24 mouse cellular contexts compared by ENCODE assay signal in genomic region chr14:33240400-33240799, GRCm38 (mm10). TPM values are rescaled to one million over a fixed set of nuclear protein-coding genes. Genes with fewer than 3 reads are reported as not detected.
DNase-seq lines count a peak whose midpoint lies in the region; ATAC-seq and TF ChIP-seq lines count a peak whose summit lies in the region.
"Had no signal": no experiment of that assay in that cellular context is flagged by ENCODE, and none has a peak within 500 bp of the region (broad histone marks: within the 10 kb centered on the region; RNA-seq: fewer than 3 reads in every experiment).

No protein-coding gene starts in this region.

- H3K9ac ChIP-seq in liver, adult 2 months (ENCODE audit: low read depth, low read length): no peak overlapping the region
- no peak overlapping the region for H3K9ac ChIP-seq in liver, embryonic 12.5 days
- H3K9ac ChIP-seq: embryonic facial prominence, embryonic 12.5 days; heart, embryonic 15.5 days; hindbrain, embryonic 14.5 days had no signal

- H3K4me1 ChIP-seq in liver, adult 2 months (ENCODE audit: control insufficient read depth, insufficient read depth, low read length): no peaks in the 10 kb centered on the region
- H3K4me1 ChIP-seq in liver, embryonic 12.5 days: no peaks in the 10 kb centered on the region
- H3K4me1 ChIP-seq in brown adipose tissue, adult 24 weeks (ENCODE audit: control insufficient read depth, insufficient read depth, insufficient read length, low read length): peaks cover 2% of the 10 kb centered on the region; the same call in 1 of the 2 replicates

- no peaks in the 10 kb centered on the region for H3K9me3 ChIP-seq in liver, embryonic 12.5 days (replicated peaks)
- H3K9me3 ChIP-seq: embryonic facial prominence, embryonic 12.5 days; heart, embryonic 15.5 days; hindbrain, embryonic 10.5 days had no signal

- no peaks in the 10 kb centered on the region for H3K79me2 ChIP-seq in liver, adult 2 months (ENCODE audit: control insufficient read depth, insufficient read depth, low read length)

- H3K4me3 ChIP-seq in liver, adult 2 months (ENCODE audit: insufficient read depth, low read depth, low read length): no peak overlapping the region
- H3K4me3 ChIP-seq in liver, embryonic 12.5 days: no peak overlapping the region
- H3K4me3 ChIP-seq in brown adipose tissue, adult 24 weeks (ENCODE audit: insufficient read depth, low read depth, low read length): no peak overlapping the region
- H3K4me3 ChIP-seq in layer of hippocampus, adult 2 months: no peak overlapping the region
- H3K4me3 ChIP-seq: embryonic facial prominence, embryonic 12.5 days; heart, embryonic 15.5 days; hindbrain, embryonic 10.5 days had no signal

- no peaks in the 10 kb centered on the region for H3K36me3 ChIP-seq in liver, adult 2 months (ENCODE audit: control insufficient read depth, insufficient read depth, low read length)
- no peaks in the 10 kb centered on the region for H3K36me3 ChIP-seq in liver, embryonic 12.5 days
- H3K36me3 ChIP-seq: embryonic facial prominence, embryonic 12.5 days; G1E; heart, embryonic 15.5 days; hindbrain, embryonic 10.5 days had no signal

- 65% methylated on average over 2 of the region's 2 CpGs for WGBS in liver, adult 2 months
- 21% methylated on average over 2 of the region's 2 CpGs for WGBS in liver, embryonic 12.5 days (ENCODE audit: insufficient replicate concordance)

- H3K4me2 ChIP-seq in liver, embryonic 12.5 days: no peak overlapping the region
- H3K4me2 ChIP-seq: embryonic facial prominence, embryonic 12.5 days; heart, embryonic 11.5 days; heart, embryonic 15.5 days; hindbrain, embryonic 14.5 days had no signal

- peak; percentile 43 for DNase-seq in liver, adult 2 months (ENCODE audit: extremely low read depth, low read depth, low spot score)
- no peak for DNase-seq in layer of hippocampus, adult 2 months (ENCODE audit: low spot score in 2 of 2)
- no peak for DNase-seq in gastrocnemius, adult 18-20 months (ENCODE audit: low spot score)
- DNase-seq in neural tube, embryonic 10.5 days (ENCODE audit: extremely low spot score, low spot score): no peak
- DNase-seq: adrenal gland, adult 8-10 months; adrenal gland, postnatal 36 days; B cell, adult 2 months; cerebellum, adult 18-20 months; cerebellum, adult 9-11 months; cerebellum, postnatal 36 days; gastrocnemius, postnatal 14 days; heart, postnatal 14 days had no signal

- no peak for ATAC-seq in liver, embryonic 12.5 days
- peak; percentile 60 for ATAC-seq in granulocyte monocyte progenitor cell, adult 5-6 weeks (replicated peaks; ENCODE audit: poor library complexity, severe bottlenecking)
- ATAC-seq: CD4-positive, CD25-positive, alpha-beta regulatory T cell, adult 4 months; forebrain, embryonic 16.5 days; intestine, embryonic 16.5 days had no signal

- TF ChIP-seq POLR2A in liver, adult 2 months (IDR thresholded peaks at IDR 0.05; ENCODE audit: extremely low read depth, insufficient read depth, low read length): no peak

- TF ChIP-seq CTCF in liver, adult 2 months (IDR thresholded peaks at IDR 0.05; ENCODE audit: low read depth, low read length): no peak
- TF ChIP-seq CTCF in layer of hippocampus, adult 2 months (conservative IDR thresholded peaks at IDR 0.05): no peak

- no peak overlapping the region for H3K27ac ChIP-seq in liver, adult 2 months (replicated peaks; ENCODE audit: insufficient read depth, low read depth, low read length)
- H3K27ac ChIP-seq in liver, embryonic 12.5 days: no peak overlapping the region
- peak overlapping the region; percentile 55; the same call in 1 of the 2 replicates for H3K27ac ChIP-seq in brown adipose tissue, adult 24 weeks (replicated peaks; ENCODE audit: low read depth, low read length)
- no peak overlapping the region for H3K27ac ChIP-seq in layer of hippocampus, adult 2 months
- H3K27ac ChIP-seq: embryonic facial prominence, embryonic 12.5 days; heart, embryonic 15.5 days; hindbrain, embryonic 10.5 days; hindbrain, embryonic 14.5 days had no signal

- H3K27me3 ChIP-seq in liver, adult 2 months (ENCODE audit: control insufficient read depth, insufficient read depth, low read length): no peaks in the 10 kb centered on the region
- no peaks in the 10 kb centered on the region; the same call in 1 of the 2 replicates for H3K27me3 ChIP-seq in liver, embryonic 12.5 days (replicated peaks)
- H3K27me3 ChIP-seq: embryonic facial prominence, embryonic 12.5 days; heart, embryonic 15.5 days had no signal

RNA-seq across cellular contexts. Expression of gene Arhgap22, which starts 26.6 kb away (rescaled TPM):
- 0.09 and 0.20 TPM in 2 replicates for total RNA-seq in liver, adult 2 months (2014; rRNA removed)
- polyA plus RNA-seq in liver, adult 2 months (2012; rRNA removed): 0.27 and 0.57 TPM in 2 replicates
- polyA plus RNA-seq in liver, embryonic 12.5 days (2016; fragmentation: Nextera tagmentation; extraction: Ambion mirVana): 4.6 and 6.8 TPM in 2 replicates
- 0.95 and 2.2 TPM in 2 replicates for polyA plus RNA-seq in brown adipose tissue, adult 24 weeks (2012; ENCODE audit: insufficient read depth, insufficient read length, missing spikeins)
- total RNA-seq in granulocyte monocyte progenitor cell, adult 5-6 weeks (2014; fragmentation: Nextera tagmentation): 0.47 TPM in 1 of 2 replicates, not detected in the other
- total RNA-seq in granulocyte monocyte progenitor cell, adult 5-6 weeks (2017): 1.3 TPM in 1 of 2 replicates, not detected in the other
- 10 to 100 TPM in 1 of 2 experiments, 1 to 10 TPM in 1; 9.6 to 11.3 TPM for total RNA-seq in layer of hippocampus, adult 2 months (2021)
- 1 to 10 TPM in 1 of 2 experiments, under 1 TPM in 1; 0.41 to 1.3 TPM for total RNA-seq in gastrocnemius, adult 18-20 months (2021)
- polyA plus RNA-seq: CD4-positive, CD25-positive, alpha-beta regulatory T cell, adult 4 months; G1E had no signal

RNA-seq across cellular contexts. Expression of gene Wdfy4, which starts 55.1 kb away (rescaled TPM):
- total RNA-seq in liver, adult 2 months (2014; rRNA removed): 3.0 and 5.8 TPM in 2 replicates
- polyA plus RNA-seq in liver, adult 2 months (2012; rRNA removed): 0.52 and 2.1 TPM in 2 replicates
- 1.6 and 2.1 TPM in 2 replicates for polyA plus RNA-seq in liver, embryonic 12.5 days (2016; fragmentation: Nextera tagmentation; extraction: Ambion mirVana)
- 0.48 and 2.8 TPM in 2 replicates for polyA plus RNA-seq in brown adipose tissue, adult 24 weeks (2012; ENCODE audit: insufficient read depth, insufficient read length, missing spikeins)
- total RNA-seq in granulocyte monocyte progenitor cell, adult 5-6 weeks (2014; fragmentation: Nextera tagmentation): 84.9 and 95.4 TPM in 2 replicates
- 52.9 and 61.4 TPM in 2 replicates for total RNA-seq in granulocyte monocyte progenitor cell, adult 5-6 weeks (2017)
- total RNA-seq in layer of hippocampus, adult 2 months (2021): 1 to 10 TPM; 2.1 to 2.7 TPM
- under 1 TPM; 0.43 to 0.87 TPM for total RNA-seq in gastrocnemius, adult 18-20 months (2021)
- total RNA-seq: G1E had no signal
